Comparison of ENCODE assay signal across 9 mouse cellular contexts in the genomic region with DNA sequence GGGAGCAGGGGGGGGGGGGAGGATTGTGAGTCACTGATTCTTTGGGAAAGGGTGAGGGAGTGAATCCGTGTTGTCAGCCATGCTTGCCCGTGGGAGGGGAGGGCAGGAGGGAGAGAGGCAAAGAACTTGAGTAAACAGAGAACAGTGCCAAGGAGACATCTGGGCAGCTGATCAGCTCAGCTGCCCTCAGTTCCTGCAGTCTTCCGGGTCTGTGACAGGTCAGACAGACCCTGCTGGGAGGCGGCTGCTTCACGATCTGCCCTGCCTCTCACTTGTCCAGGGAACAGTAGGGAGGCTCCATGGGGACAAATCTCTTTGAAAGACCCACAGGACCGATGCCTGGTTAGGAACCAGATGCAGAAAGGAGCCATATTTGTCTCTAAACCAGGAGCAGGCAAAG. TPM values are rescaled to one million over a fixed set of nuclear protein-coding genes. Genes with fewer than 3 reads are reported as not detected.
DNase-seq lines count a peak whose midpoint lies in the region; ATAC-seq and TF ChIP-seq lines count a peak whose summit lies in the region.
"Had no signal": no experiment of that assay in that cellular context is flagged by ENCODE, and none has a peak within 500 bp of the region (broad histone marks: within the 10 kb centered on the region; RNA-seq: fewer than 3 reads in every experiment).

No protein-coding gene starts in this region.

- H3K9me3 ChIP-seq in liver, embryonic 11.5 days (ENCODE audit: control insufficient read depth, low read length): no peaks in the 10 kb centered on the region
- no peaks in the 10 kb centered on the region for H3K9me3 ChIP-seq in forebrain, embryonic 13.5 days (replicated peaks)
- H3K9me3 ChIP-seq in intestine, embryonic 14.5 days (ENCODE audit: control insufficient read depth, low read length): no peaks in the 10 kb centered on the region
- no peaks in the 10 kb centered on the region for H3K9me3 ChIP-seq in liver, embryonic 12.5 days (replicated peaks)
- H3K9me3 ChIP-seq: heart, embryonic 15.5 days had no signal

- peaks cover 3% of the 10 kb centered on the region; the same call in 1 of the 2 replicates for H3K4me1 ChIP-seq in liver, adult 2 months (ENCODE audit: control insufficient read depth, insufficient read depth, low read length)
- H3K4me1 ChIP-seq in liver, embryonic 11.5 days (replicated peaks; ENCODE audit: control insufficient read depth, insufficient read depth, low read length): no peaks in the 10 kb centered on the region
- peaks cover 12% of the 10 kb centered on the region; the same call in 1 of the 2 replicates for H3K4me1 ChIP-seq in forebrain, embryonic 13.5 days
- 0 out of 2 replicates have a peak, but pooled peaks cover 6% of the 10 kb centered on the region for H3K4me1 ChIP-seq in intestine, embryonic 14.5 days (replicated peaks; ENCODE audit: control insufficient read depth, insufficient read depth, low read length)
- peaks cover 8% of the 10 kb centered on the region for H3K4me1 ChIP-seq in liver, embryonic 12.5 days
- H3K4me1 ChIP-seq: heart, embryonic 15.5 days had no signal

- H3K4me2 ChIP-seq in liver, embryonic 11.5 days: no peak overlapping the region
- 0 out of 2 replicates have a peak overlapping the region, but pooled peaks have one; percentile 12 for H3K4me2 ChIP-seq in forebrain, embryonic 13.5 days
- no peak overlapping the region for H3K4me2 ChIP-seq in intestine, embryonic 14.5 days (ENCODE audit: low read length)
- no peak overlapping the region for H3K4me2 ChIP-seq in liver, embryonic 12.5 days
- H3K4me2 ChIP-seq: heart, embryonic 15.5 days had no signal

- H3K79me2 ChIP-seq in liver, adult 2 months (ENCODE audit: control insufficient read depth, insufficient read depth, low read length): no peaks in the 10 kb centered on the region

- no peaks in the 10 kb centered on the region for H3K27me3 ChIP-seq in liver, adult 2 months (ENCODE audit: control insufficient read depth, insufficient read depth, low read length)
- no peaks in the 10 kb centered on the region for H3K27me3 ChIP-seq in liver, embryonic 11.5 days (replicated peaks; ENCODE audit: control insufficient read depth, insufficient read depth, low read length)
- H3K27me3 ChIP-seq in forebrain, embryonic 13.5 days: no peaks in the 10 kb centered on the region
- H3K27me3 ChIP-seq in intestine, embryonic 14.5 days (replicated peaks; ENCODE audit: control insufficient read depth, insufficient read depth, low read length): no peaks in the 10 kb centered on the region
- peaks cover 17% of the 10 kb centered on the region for H3K27me3 ChIP-seq in liver, embryonic 12.5 days (replicated peaks)

- no peak for TF ChIP-seq POLR2A in liver, adult 2 months (IDR thresholded peaks at IDR 0.05; ENCODE audit: extremely low read depth, insufficient read depth, low read length)

- H3K4me3 ChIP-seq in liver, adult 2 months (ENCODE audit: insufficient read depth, low read depth, low read length): no peak overlapping the region
- no peak overlapping the region for H3K4me3 ChIP-seq in liver, embryonic 11.5 days (ENCODE audit: low read depth, low read length)
- no peak overlapping the region for H3K4me3 ChIP-seq in forebrain, embryonic 13.5 days
- H3K4me3 ChIP-seq in intestine, embryonic 14.5 days (ENCODE audit: low read depth, low read length): no peak overlapping the region
- no peak overlapping the region for H3K4me3 ChIP-seq in liver, embryonic 12.5 days
- H3K4me3 ChIP-seq: heart, embryonic 15.5 days had no signal

- no peak overlapping the region for H3K27ac ChIP-seq in liver, adult 2 months (replicated peaks; ENCODE audit: insufficient read depth, low read depth, low read length)
- H3K27ac ChIP-seq in liver, embryonic 11.5 days (ENCODE audit: low read depth, low read length): no peak overlapping the region
- H3K27ac ChIP-seq in forebrain, embryonic 13.5 days: no peak overlapping the region
- H3K27ac ChIP-seq in intestine, embryonic 14.5 days (ENCODE audit: low read depth): no peak overlapping the region
- H3K27ac ChIP-seq in liver, embryonic 12.5 days: no peak overlapping the region
- H3K27ac ChIP-seq: heart, embryonic 15.5 days had no signal

- 9% methylated on average over 6 of the region's 6 CpGs for WGBS in liver, adult 2 months
- WGBS in liver, embryonic 11.5 days: 24% methylated on average over 6 of the region's 6 CpGs
- WGBS in forebrain, embryonic 13.5 days: 2% methylated on average over 6 of the region's 6 CpGs
- 9% methylated on average over 6 of the region's 6 CpGs for WGBS in intestine, embryonic 14.5 days
- WGBS in liver, embryonic 12.5 days (ENCODE audit: insufficient replicate concordance): 27% methylated on average over 6 of the region's 6 CpGs

- peak; percentile 67 for DNase-seq in liver, adult 2 months (ENCODE audit: extremely low read depth, low read depth, low spot score)
- DNase-seq in liver, embryonic 11.5 days (ENCODE audit: low spot score): no peak
- DNase-seq in intestine, embryonic 14.5 days (ENCODE audit: low spot score): no peak
- peak; percentile 53 for DNase-seq in lung, postnatal 25 days (ENCODE audit: low spot score)
- DNase-seq in T-cell, adult 2 months (ENCODE audit: low spot score): no peak

- TF ChIP-seq CTCF in liver, adult 2 months (IDR thresholded peaks at IDR 0.05; ENCODE audit: low read depth, low read length): no peak

- no peak for ATAC-seq in liver, embryonic 11.5 days (replicated peaks; ENCODE audit: low FRiP score)
- ATAC-seq in forebrain, embryonic 13.5 days: no peak
- 0 out of 2 replicates have a peak, but pooled peaks have one; percentile 43 for ATAC-seq in intestine, embryonic 14.5 days (replicated peaks; ENCODE audit: low FRiP score, low TSS enrichment, low read depth)
- ATAC-seq in liver, embryonic 12.5 days: no peak
- no peak for ATAC-seq in megakaryocyte, adult 5-6 weeks (ENCODE audit: poor library complexity, severe bottlenecking)

- H3K36me3 ChIP-seq in liver, adult 2 months (ENCODE audit: control insufficient read depth, insufficient read depth, low read length): no peaks in the 10 kb centered on the region
- no peaks in the 10 kb centered on the region for H3K36me3 ChIP-seq in liver, embryonic 11.5 days (ENCODE audit: control insufficient read depth, insufficient read depth, low read length)
- no peaks in the 10 kb centered on the region for H3K36me3 ChIP-seq in forebrain, embryonic 13.5 days (ENCODE audit: poor library complexity, severe bottlenecking)
- no peaks in the 10 kb centered on the region for H3K36me3 ChIP-seq in intestine, embryonic 14.5 days (ENCODE audit: control insufficient read depth, insufficient read depth, low read length)
- H3K36me3 ChIP-seq in liver, embryonic 12.5 days: no peaks in the 10 kb centered on the region
- H3K36me3 ChIP-seq: heart, embryonic 15.5 days had no signal

- H3K9ac ChIP-seq in liver, adult 2 months (ENCODE audit: low read depth, low read length): no peak overlapping the region
- H3K9ac ChIP-seq in liver, embryonic 11.5 days (ENCODE audit: low read depth, low read length): no peak overlapping the region
- no peak overlapping the region for H3K9ac ChIP-seq in forebrain, embryonic 13.5 days
- no peak overlapping the region for H3K9ac ChIP-seq in intestine, embryonic 14.5 days (ENCODE audit: low read length)
- no peak overlapping the region for H3K9ac ChIP-seq in liver, embryonic 12.5 days
- H3K9ac ChIP-seq: heart, embryonic 15.5 days had no signal

RNA-seq across cellular contexts. Expression of gene Odc1, which starts 31.4 kb away (rescaled TPM):
- 114 and 122 TPM in 2 replicates for total RNA-seq in liver, adult 2 months (2014; rRNA removed)
- 40.9 and 44.1 TPM in 2 replicates for polyA plus RNA-seq in liver, adult 2 months (2012; rRNA removed)
- polyA plus RNA-seq in liver, embryonic 11.5 days (2014; fragmentation: Nextera tagmentation; extraction: Ambion mirVana): 446 and 497 TPM in 2 replicates
- polyA plus RNA-seq in forebrain, embryonic 13.5 days (2015; fragmentation: Nextera tagmentation; extraction: Ambion mirVana): 236 and 267 TPM in 2 replicates
- polyA plus RNA-seq in intestine, embryonic 14.5 days (2014; fragmentation: Nextera tagmentation; extraction: Ambion mirVana): 234 and 237 TPM in 2 replicates
- polyA plus RNA-seq in liver, embryonic 12.5 days (2016; fragmentation: Nextera tagmentation; extraction: Ambion mirVana): 587 and 597 TPM in 2 replicates
- total RNA-seq in megakaryocyte, adult 5-6 weeks (2015): 36.5 and 42.5 TPM in 2 replicates
- total RNA-seq in megakaryocyte, adult 5-6 weeks (2017): 60.4 and 70.8 TPM in 2 replicates

Comparison
In these comparisons a context has a peak if more than half of its experiments do, and no peak if none do; other contexts are left out.
1. DNase-seq: peak in liver, adult 2 months (single experiment) and lung, postnatal 25 days (single experiment); none in liver, embryonic 11.5 days (single experiment), intestine, embryonic 14.5 days (single experiment) and T-cell, adult 2 months (single experiment).